Mouse (Mus musculus): Measurements from ENCODE around the gene Rhox2e. TPM values are rescaled to one million over a fixed set of nuclear protein-coding genes. Genes with fewer than 3 reads are reported as not detected.
"Not testable (repeated sequence)": the region's sequence is repeated elsewhere in the genome, so short reads cannot be mapped to it uniquely, and the experiment has no call there.

The Rhox2e gene
- total RNA-seq (2021), result not detected
- long read RNA-seq, experiment 1, result 0 reads
- long read RNA-seq, experiment 2, result 0 reads

- DNase-seq, result not testable (repeated sequence)
Measured at GRCm38 (mm10) chrX:37530152-37530551, at the start of gene Rhox2e. Gene Rhox2e (plus strand): TSS chrX:37530452.

DNA sequence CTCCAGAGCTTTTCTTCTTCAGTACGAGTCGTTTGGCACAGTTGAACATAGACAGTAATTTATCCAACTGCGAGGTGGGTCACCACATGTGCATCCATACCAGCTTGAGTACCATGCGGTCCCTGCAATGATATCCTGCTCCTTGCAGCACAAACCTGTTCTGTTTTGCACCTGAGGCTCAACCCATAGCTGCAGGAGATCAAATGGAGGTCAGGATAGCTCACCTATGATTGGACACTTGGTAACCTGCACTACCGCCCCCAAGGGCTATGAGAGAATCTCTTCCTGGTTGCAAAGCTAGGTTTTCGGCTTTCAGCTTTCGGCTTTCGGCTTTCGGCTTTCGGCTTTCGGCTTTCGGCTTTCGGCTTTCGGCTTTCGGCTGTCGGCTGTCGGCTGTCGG lies 16.2 kb upstream of the Rhox2e start, which contains the start of gene Rhox4d:
Gene Rhox4d (plus strand): TSS at position 301 of the 400 bp plus-strand sequence.
- not testable (repeated sequence) for DNase-seq

- DNase-seq, result not testable (repeated sequence)
Measured at GRCm38 (mm10) chrX:37541719-37542118, 11.5 kb downstream of the Rhox2e start, which contains the start of gene Rhox3e. Gene Rhox3e (plus strand): TSS chrX:37542019.

- DNase-seq, result not testable (repeated sequence)
Measured at GRCm38 (mm10) chrX:37557112-37557511, 26.9 kb downstream of the Rhox2e start, which contains the start of gene Rhox4e. Gene Rhox4e (plus strand): TSS chrX:37557412.

DNA sequence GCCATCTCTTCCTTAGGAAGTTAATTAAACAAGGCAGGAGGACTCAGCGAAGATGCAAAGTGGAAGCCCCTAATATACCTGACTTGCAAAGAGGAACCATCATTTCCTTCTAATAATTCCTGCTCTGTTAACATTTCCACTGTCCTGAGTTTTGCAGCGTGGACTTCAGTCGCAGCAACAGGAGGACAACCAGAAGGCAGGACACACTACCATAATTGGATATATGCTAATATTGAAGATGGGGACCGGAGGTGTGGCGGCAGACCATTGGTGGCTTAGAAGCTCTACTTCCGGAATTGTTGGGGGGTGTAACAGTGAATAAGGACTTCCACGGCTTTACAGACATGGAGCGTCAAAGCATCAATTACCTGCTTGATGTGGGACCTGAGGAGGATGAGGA lies 40.9 kb downstream of the Rhox2e start, which contains the start of gene Rhox2f:
Gene Rhox2f (plus strand): TSS at position 301 of the 400 bp plus-strand sequence.
- not testable (repeated sequence) for DNase-seq

DNA sequence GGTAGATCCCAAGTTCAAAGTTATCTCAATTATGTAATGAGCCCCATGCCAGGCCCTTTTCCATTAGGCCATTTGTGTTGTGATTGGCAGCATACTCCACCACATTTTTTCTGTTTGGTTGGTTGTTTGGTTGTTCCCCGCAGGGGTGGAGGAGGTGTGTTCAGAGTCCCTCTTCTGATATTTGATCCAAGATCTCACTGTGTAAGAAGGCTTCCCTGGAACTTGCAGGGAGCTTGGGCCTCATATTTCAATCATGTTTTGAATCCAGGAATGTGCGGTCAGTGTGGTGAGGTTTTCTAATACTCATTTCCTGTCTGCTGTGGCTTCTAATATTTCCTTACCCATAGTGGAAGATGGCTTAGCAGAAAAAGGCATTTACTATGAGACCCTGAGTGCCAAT lies 42.4 kb downstream of the Rhox2e start:
- DNase-seq, result not testable (repeated sequence)

DNA sequence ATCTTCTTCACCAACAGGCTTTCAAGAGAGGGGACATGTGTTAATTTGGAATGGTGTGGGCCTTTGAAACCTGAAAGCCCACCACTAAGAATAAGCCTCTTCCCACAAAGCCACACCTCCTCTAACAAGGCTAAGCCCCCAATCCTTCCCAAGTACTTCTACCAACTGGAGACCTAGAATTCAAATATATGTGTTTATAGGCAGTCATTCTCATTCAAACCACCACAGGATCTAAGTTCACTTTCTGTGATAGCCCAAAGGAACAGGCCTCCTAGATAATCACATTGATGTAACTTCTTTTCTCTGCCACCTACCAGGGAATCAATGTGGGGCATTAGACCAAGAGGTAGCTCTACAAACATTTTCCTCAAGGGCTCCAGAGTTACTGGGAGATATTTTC lies 50.4 kb downstream of the Rhox2e start, which contains the start of gene Rhox3f:
Gene Rhox3f (plus strand): TSS at position 301 of the 400 bp plus-strand sequence.
- not testable (repeated sequence) for DNase-seq

Other genes with a start within 250 kb of the Rhox2e start
- not detected for gene Rhox3a2, start 150.4 kb upstream of the Rhox2e start, total RNA-seq (2021)
- gene Rhox4a2, start 139.6 kb upstream of the Rhox2e start, total RNA-seq (2021), result not detected
- not detected for gene Rhox2b, start 118.4 kb upstream of the Rhox2e start, total RNA-seq (2021)
- gene Rhox4b, start 98.0 kb upstream of the Rhox2e start, total RNA-seq (2021), result not detected
- not detected for gene Rhox2c, start 76.8 kb upstream of the Rhox2e start, total RNA-seq (2021)
- gene Rhox3c, start 71.9 kb upstream of the Rhox2e start, total RNA-seq (2021), result not detected
- gene Rhox4c, start 50.1 kb upstream of the Rhox2e start, total RNA-seq (2021), result not detected
- gene Rhox2d, start 37.0 kb upstream of the Rhox2e start, total RNA-seq (2021), result not detected
- gene Rhox4d, start 16.1 kb upstream of the Rhox2e start, total RNA-seq (2021), result not detected
- under 1 TPM in 1 of 2 experiments, not detected in 1; 0.52 TPM for gene Rhox3e, start 11.6 kb downstream of the Rhox2e start, total RNA-seq (2021)
- not detected for gene Rhox4e, start 27.0 kb downstream of the Rhox2e start, total RNA-seq (2021)
- gene Rhox2f, start 41.0 kb downstream of the Rhox2e start, total RNA-seq (2021), result not detected
- gene Rhox3f, start 50.5 kb downstream of the Rhox2e start, total RNA-seq (2021), result not detected
- gene Rhox4f, start 77.3 kb downstream of the Rhox2e start, total RNA-seq (2021), result not detected
- gene Rhox3g, start 98.2 kb downstream of the Rhox2e start, total RNA-seq (2021), result not detected
- not detected for gene Rhox2g, start 113.0 kb downstream of the Rhox2e start, total RNA-seq (2021)
- not detected for gene Rhox4g, start 120.9 kb downstream of the Rhox2e start, total RNA-seq (2021)
- not detected for gene Rhox3h, start 138.3 kb downstream of the Rhox2e start, total RNA-seq (2021)
- gene Rhox2h, start 142.8 kb downstream of the Rhox2e start, total RNA-seq (2021), result not detected

All from gastrocnemius, postnatal 10 days (tissue).